Mouse (Mus musculus): ENCODE data around the gene Tdrd1.

The Tdrd1 gene

DNA sequence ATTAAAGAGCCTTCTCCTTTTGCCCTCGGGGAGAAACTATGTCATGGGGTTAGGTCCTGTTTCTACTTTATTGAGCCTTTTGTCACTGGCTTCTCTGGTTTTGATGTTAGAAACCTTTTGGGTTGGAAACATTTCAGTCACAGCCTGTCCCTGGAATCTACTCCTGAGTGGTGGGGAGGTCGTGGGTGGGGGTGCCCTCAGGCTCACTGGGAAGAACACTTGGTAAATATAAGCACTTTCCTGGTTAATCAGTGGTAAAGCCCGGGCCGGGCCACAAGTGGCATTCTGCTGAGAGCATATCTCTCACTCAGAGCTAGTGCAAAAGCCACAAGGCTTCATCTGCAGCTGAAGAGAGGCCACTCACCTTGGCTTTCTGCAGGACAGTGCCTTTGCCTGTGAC, 87.8 kb downstream of the Tdrd1 start:
- no peak for DNase-seq (ENCODE audit: low spot score)

GRCm38 (mm10) chr19:56914658-56915057, 88.6 kb downstream of the Tdrd1 start:
- no peak for DNase-seq (ENCODE audit: low spot score)

DNA sequence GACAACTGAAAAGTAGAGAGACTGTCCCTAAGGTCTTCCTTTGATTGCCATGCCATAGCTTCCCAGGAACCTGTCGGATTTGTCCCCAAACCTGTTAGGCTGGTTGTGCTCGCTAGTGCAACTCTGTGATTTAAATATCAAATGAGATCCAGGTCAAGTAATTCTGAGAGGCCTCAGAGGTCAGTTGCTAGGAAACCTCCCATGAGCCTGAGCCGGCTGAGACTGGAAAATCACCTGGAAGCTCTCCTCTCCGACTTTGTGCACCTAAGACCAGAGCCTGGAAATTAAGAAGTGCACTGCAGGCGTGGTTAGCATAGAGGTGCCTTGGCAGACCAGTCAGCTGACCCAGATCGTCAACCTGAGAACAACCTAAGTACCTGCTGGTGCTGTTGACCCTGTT, 89.1 kb downstream of the Tdrd1 start:
- no peak for DNase-seq (ENCODE audit: low spot score)

Data from T-cell, adult 2 months (primary cell).